Mouse (Mus musculus) CH12.LX (cell line): ENCODE measurements around the gene Fshr. TPM values are rescaled to one million over a fixed set of nuclear protein-coding genes. Genes with fewer than 3 reads are reported as not detected.
"Not testable (repeated sequence)": the region's sequence is repeated elsewhere in the genome, so short reads cannot be mapped to it uniquely, and the experiment has no call there.

Experiments
- DNase-seq: peaks from one replicate; pipeline ENCODE4 v3.0.0-alpha.2; 2013; ENCODE audit errors: extremely low read depth
- H3K27ac ChIP-seq: 2 replicates; pipeline ENCODE4 v1.5.1; 2012; ENCODE audit warnings: low read depth, mild to moderate bottlenecking, control low read depth, moderate library complexity; ENCODE audit not compliant: insufficient read depth
- H3K27me3 ChIP-seq: replicated peaks from 2 replicates; pipeline ENCODE3; 2012; ENCODE audit warnings: inconsistent platforms
- H3K36me3 ChIP-seq, 2 experiments: replicated peaks in 1 of 2; 2 replicates each; pipeline versions ENCODE3 to v1.6.1; 2012; ENCODE audit warnings: inconsistent platforms in 1 of 2, low read length in 1 of 2, mild to moderate bottlenecking in 1 of 2, mixed read lengths in 1 of 2, moderate library complexity in 1 of 2; ENCODE audit not compliant: control insufficient read depth in 1 of 2, insufficient read depth in 1 of 2
- H3K4me1 ChIP-seq, 2 experiments: 2 replicates each; pipeline ENCODE4 v1.6.1; 2012; ENCODE audit warnings: inconsistent platforms in 1 of 2, moderate library complexity in 1 of 2; ENCODE audit not compliant: insufficient read depth in 2 of 2, control insufficient read depth in 1 of 2
- H3K4me2 ChIP-seq: 2 replicates; pipeline ENCODE4 v1.6.1; 2012; ENCODE audit warnings: low read depth, mild to moderate bottlenecking, control low read depth; ENCODE audit not compliant: poor library complexity, insufficient read depth, severe bottlenecking
- H3K4me3 ChIP-seq, 3 experiments: fragments of 150-350 bp in 1 of 3; sonication (generic) in 1 of 3; replicated peaks in 1 of 3; 2 replicates each; pipeline versions ENCODE3 to v1.5.1; 2011 to 2012; ENCODE audit warnings: low read depth in 2 of 3, low read length in 2 of 3, mild to moderate bottlenecking in 2 of 3, moderate library complexity in 2 of 3, control low read depth in 1 of 3, improper control_type of control experiment in 1 of 3, inconsistent platforms in 1 of 3, mixed read lengths in 1 of 3; ENCODE audit not compliant: poor library complexity in 1 of 3
- H3K79me2 ChIP-seq: replicated peaks from 2 replicates; pipeline ENCODE4 v1.6.1; 2012; ENCODE audit warnings: mild to moderate bottlenecking, moderate library complexity; ENCODE audit not compliant: control insufficient read depth, poor library complexity, insufficient read depth, severe bottlenecking; ENCODE audit errors: extremely low read depth
- H3K9ac ChIP-seq: 2 replicates; pipeline ENCODE4 v1.6.1; 2012; ENCODE audit warnings: low read depth, mild to moderate bottlenecking, control low read depth, moderate library complexity; ENCODE audit not compliant: insufficient read depth
- H3K9me3 ChIP-seq: replicated peaks from 2 replicates; pipeline ENCODE3; 2012; ENCODE audit warnings: low read length, inconsistent platforms, mixed read lengths
- EP300 ChIP-seq: IDR thresholded peaks from 2 replicates; pipeline ENCODE4 v1.6.1; 2011; ENCODE audit warnings: low read length, improper control_type of control experiment
- GABPA ChIP-seq: IDR thresholded peaks from 2 replicates; pipeline ENCODE4 v1.6.1; 2012; ENCODE audit warnings: low read depth, low read length, improper control_type of control experiment, inconsistent platforms; ENCODE audit not compliant: insufficient replicate concordance
- HCFC1 ChIP-seq: IDR thresholded peaks from 2 replicates; pipeline ENCODE4 v1.6.1; 2012; ENCODE audit warnings: low read depth, mild to moderate bottlenecking, inconsistent platforms, low read length, improper control_type of control experiment
- IRF4 ChIP-seq: IDR thresholded peaks from 2 replicates; pipeline ENCODE4 v1.6.1; 2014; ENCODE audit warnings: low read depth, mild to moderate bottlenecking, inconsistent platforms, low read length, improper control_type of control experiment
- MAFK ChIP-seq: IDR thresholded peaks from 2 replicates; pipeline ENCODE4 v1.6.1; 2011; ENCODE audit warnings: low read length, improper control_type of control experiment; ENCODE audit not compliant: insufficient replicate concordance
- MXI1 ChIP-seq: IDR thresholded peaks from 2 replicates; pipeline ENCODE4 v1.6.1; 2011; ENCODE audit warnings: mild to moderate bottlenecking, low read depth, low read length, improper control_type of control experiment
- MYC ChIP-seq: IDR thresholded peaks from 2 replicates; pipeline ENCODE4 v1.6.1; 2011; ENCODE audit warnings: low read depth, mild to moderate bottlenecking, improper control_type of control experiment, low read length
- PAX5 ChIP-seq: IDR thresholded peaks from 2 replicates; pipeline ENCODE4 v1.6.1; 2012; ENCODE audit warnings: low read length, inconsistent platforms, mixed read lengths
- RAD21 ChIP-seq: IDR thresholded peaks from 2 replicates; pipeline ENCODE4 v1.6.1; 2011; ENCODE audit warnings: low read depth, mild to moderate bottlenecking, low read length, improper control_type of control experiment, moderate library complexity
- RCOR1 ChIP-seq: conservative IDR thresholded peaks from 2 replicates; pipeline ENCODE4 v1.6.1; 2012; ENCODE audit warnings: low read depth, mild to moderate bottlenecking, inconsistent platforms, low read length, improper control_type of control experiment
- UBTF ChIP-seq: IDR thresholded peaks from 2 replicates; pipeline ENCODE4 v1.6.1; 2012; ENCODE audit warnings: low read depth, mild to moderate bottlenecking, inconsistent platforms, low read length, improper control_type of control experiment, moderate library complexity
- dilution Hi-C: fragments of 300-500 bp; cut with MboI; formaldehyde crosslinking; loops from 2 replicates; pipeline ENCODE4 v1.14.3; 2020; ENCODE audit warnings: low sequenced_read_pairs; ENCODE audit not compliant: extremely low pct_unique_long_range_greater_than_20kb, extremely low pct_ligation_motif_present
- in situ Hi-C: fragments of 300-500 bp; cut with MboI; formaldehyde crosslinking; loops from 3 replicates; pipeline ENCODE4 v1.14.3; 2019; ENCODE audit warnings: low sequenced_read_pairs, low pct_ligation_motif_present, low pct_unique_long_range_greater_than_20kb, mixed read lengths
- polyA plus RNA-seq: library from polyadenylated mRNA; unstranded; fragments of >175 nt; gene quantifications from 2 replicates; pipeline ENCODE4 v1.2.1, GENCODE M21; 2012; ENCODE audit warnings: low read depth; ENCODE audit not compliant: insufficient read length
- total RNA-seq, 2 experiments: library from RNA; depleted of rRNA; stranded (reverse); fragments of 300-350 nt in 1 of 2; fragments of >200 nt in 1 of 2; gene quantifications; 2 replicates each; pipeline ENCODE4 v1.2.3; 2012 to 2014

The Fshr gene
- total and polyA plus RNA-seq, 3 experiments = not detected

- no peak for TF ChIP-seq MXI1
- 0 out of 2 replicates have a peak, but pooled peaks have one; percentile 51 for TF ChIP-seq IRF4
- peak; percentile 68 for TF ChIP-seq EP300
- no peak for TF ChIP-seq RAD21
- no peak for TF ChIP-seq UBTF
- TF ChIP-seq RCOR1 = no peak
- no peak for TF ChIP-seq GABPA
- Histone ChIP-seq H3K9ac (no peak overlapping the region), H3K4me2 (no peak overlapping the region), H3K9me3 (no peaks in the 10 kb centered on the region), H3K36me3 (no peaks in the 10 kb centered on the region), H3K27ac (no peak overlapping the region), H3K79me2 (no peaks in the 10 kb centered on the region), H3K4me3 (no peak overlapping the region), H3K27me3 (no peaks in the 10 kb centered on the region), H3K4me1 (peaks cover 4 to 15% of the 10 kb centered on the region in 2 experiments)
- DNase-seq = no peak
- dilution Hi-C loops = no loop called here
- in situ Hi-C loops = no loop called here
These were observed 35.7 kb downstream of the Fshr start for GRCm38 (mm10) chr17:89164773-89165172.

DNA sequence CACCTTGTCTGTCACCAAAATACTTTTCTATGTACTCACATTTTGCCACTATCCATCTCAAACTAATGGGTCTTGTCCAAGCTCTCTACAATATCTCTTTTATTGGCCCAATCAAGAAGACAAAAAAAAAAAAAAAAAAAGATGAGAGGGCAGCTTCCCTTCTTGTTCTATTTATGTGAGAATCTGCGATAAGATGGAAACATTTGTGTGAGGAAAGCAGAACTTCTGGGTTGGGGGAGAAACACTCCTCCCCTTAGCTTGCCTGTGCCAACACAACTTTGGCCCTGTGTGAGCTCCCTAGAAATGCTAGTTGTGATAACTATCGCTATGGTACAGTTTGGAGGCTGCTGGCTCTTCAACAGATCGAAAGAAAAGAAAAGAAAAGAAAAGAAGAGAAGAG, 38.0 kb downstream of the Fshr start:
- no peaks in the 10 kb centered on the region for H3K36me3 ChIP-seq
- no peak overlapping the region for H3K9ac ChIP-seq
- in situ Hi-C loops = no loop called here
- H3K27ac ChIP-seq = no peak overlapping the region
- no peak for TF ChIP-seq MAFK
- TF ChIP-seq MYC = no peak
- TF ChIP-seq PAX5 = no peak
- no peak for TF ChIP-seq IRF4
- no peak for TF ChIP-seq HCFC1
- DNase-seq = no peak
- no peak overlapping the region for H3K4me2 ChIP-seq
- H3K27me3 ChIP-seq = no peaks in the 10 kb centered on the region
- H3K4me3 ChIP-seq = no peak overlapping the region
- H3K79me2 ChIP-seq = no peaks in the 10 kb centered on the region
- no peaks in the 10 kb centered on the region for H3K9me3 ChIP-seq
- dilution Hi-C loops = no loop called here
- H3K4me1 ChIP-seq = peaks cover 4 to 15% of the 10 kb centered on the region in 2 experiments

DNA sequence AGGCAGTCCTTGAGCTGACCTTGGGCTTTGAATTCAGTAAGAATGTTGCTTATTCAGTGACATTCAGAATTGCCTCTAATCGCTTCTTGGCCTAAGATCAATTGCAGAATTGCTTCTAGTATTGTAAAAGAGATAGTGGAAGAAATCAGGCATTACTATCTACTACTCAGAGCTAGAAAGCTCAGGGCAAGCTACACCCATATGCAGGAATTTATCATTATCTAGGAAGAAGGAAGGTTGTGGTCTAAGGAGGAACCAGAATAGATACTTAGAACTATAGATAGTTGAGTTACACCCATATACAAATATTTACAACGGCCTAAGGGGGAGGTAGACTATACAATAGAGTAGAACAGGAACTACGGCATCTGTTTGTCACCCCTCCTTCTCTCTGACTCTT, 41.1 kb downstream of the Fshr start:
- H3K9me3 ChIP-seq, H3K9ac ChIP-seq, H3K4me3 ChIP-seq, H3K4me2 ChIP-seq, H3K27me3 ChIP-seq, H3K27ac ChIP-seq, H3K4me1 ChIP-seq, H3K36me3 ChIP-seq, in situ Hi-C loops, dilution Hi-C loops, DNase-seq, H3K79me2 ChIP-seq: not testable (repeated sequence)
